Mouse (Mus musculus): Measurements from ENCODE around the gene Npcd. TPM values are rescaled to one million over a fixed set of nuclear protein-coding genes. Genes with fewer than 3 reads are reported as not detected.

Gene Npcd
- polyA plus RNA-seq, 1 experiment: 0.23 TPM

GRCm38 (mm10) chr15:79796256-79796655 lies 37.8 kb downstream of the Npcd start:
- H3K27ac ChIP-seq (ENCODE audit: insufficient read depth, low read depth, low read length): no peak overlapping the region
- 75% methylated on average over 12 of the region's 12 CpGs for WGBS
- H3K36me3 ChIP-seq (ENCODE audit: control insufficient read depth, insufficient read depth, low read length): no peaks in the 10 kb centered on the region
- H3K4me3 ChIP-seq (ENCODE audit: low read depth, low read length): no peak overlapping the region
- no peaks in the 10 kb centered on the region for H3K27me3 ChIP-seq (ENCODE audit: control insufficient read depth, insufficient read depth, low read length)
- no peaks in the 10 kb centered on the region for H3K4me1 ChIP-seq (ENCODE audit: control insufficient read depth, insufficient read depth, insufficient read length, low read length)
- TF ChIP-seq POLR2A (IDR thresholded peaks at IDR 0.05; ENCODE audit: low read depth, low read length): no peak

GRCm38 (mm10) chr15:79794173-79794572 lies 39.9 kb downstream of the Npcd start:
- no peaks in the 10 kb centered on the region for H3K27me3 ChIP-seq (ENCODE audit: control insufficient read depth, insufficient read depth, low read length)
- no peak overlapping the region for H3K4me3 ChIP-seq (ENCODE audit: low read depth, low read length)
- 20% methylated on average over 20 of the region's 20 CpGs for WGBS
- H3K4me1 ChIP-seq (ENCODE audit: control insufficient read depth, insufficient read depth, insufficient read length, low read length): no peaks in the 10 kb centered on the region
- no peak overlapping the region for H3K27ac ChIP-seq (ENCODE audit: insufficient read depth, low read depth, low read length)
- H3K36me3 ChIP-seq (ENCODE audit: control insufficient read depth, insufficient read depth, low read length): no peaks in the 10 kb centered on the region
- TF ChIP-seq CTCF (IDR thresholded peaks at IDR 0.05; ENCODE audit: extremely low read depth, insufficient read length, insufficient replicate concordance, low read depth, low read length): no peak
- no peak for TF ChIP-seq POLR2A (IDR thresholded peaks at IDR 0.05; ENCODE audit: low read depth, low read length)

- H3K36me3 ChIP-seq (ENCODE audit: control insufficient read depth, insufficient read depth, low read length): no peaks in the 10 kb centered on the region
- 85% methylated on average over 9 of the region's 9 CpGs for WGBS
- H3K4me1 ChIP-seq (ENCODE audit: control insufficient read depth, insufficient read depth, insufficient read length, low read length): no peaks in the 10 kb centered on the region
- no peak overlapping the region for H3K4me3 ChIP-seq (ENCODE audit: low read depth, low read length)
- no peak overlapping the region for H3K27ac ChIP-seq (ENCODE audit: insufficient read depth, low read depth, low read length)
- TF ChIP-seq CTCF (IDR thresholded peaks at IDR 0.05; ENCODE audit: extremely low read depth, insufficient read length, insufficient replicate concordance, low read depth, low read length): no peak
- no peak for TF ChIP-seq POLR2A (IDR thresholded peaks at IDR 0.05; ENCODE audit: low read depth, low read length)
- no peaks in the 10 kb centered on the region for H3K27me3 ChIP-seq (ENCODE audit: control insufficient read depth, insufficient read depth, low read length)
Measured at GRCm38 (mm10) chr15:79793076-79793475, 41.0 kb downstream of the Npcd start.

- H3K27ac ChIP-seq (ENCODE audit: insufficient read depth, low read depth, low read length): no peak overlapping the region
- 33% methylated on average over 19 of the region's 19 CpGs for WGBS
Measured at GRCm38 (mm10) chr15:79792455-79792854, 41.6 kb downstream of the Npcd start.

GRCm38 (mm10) chr15:79791502-79791901 lies 42.5 kb downstream of the Npcd start:
- no peaks in the 10 kb centered on the region for H3K27me3 ChIP-seq (ENCODE audit: control insufficient read depth, insufficient read depth, low read length)
- no peaks in the 10 kb centered on the region for H3K36me3 ChIP-seq (ENCODE audit: control insufficient read depth, insufficient read depth, low read length)
- H3K27ac ChIP-seq (ENCODE audit: insufficient read depth, low read depth, low read length): no peak overlapping the region
- no peak overlapping the region for H3K4me3 ChIP-seq (ENCODE audit: low read depth, low read length)
- no peak for TF ChIP-seq CTCF (IDR thresholded peaks at IDR 0.05; ENCODE audit: extremely low read depth, insufficient read length, insufficient replicate concordance, low read depth, low read length)
- no peak for TF ChIP-seq POLR2A (IDR thresholded peaks at IDR 0.05; ENCODE audit: low read depth, low read length)
- no peaks in the 10 kb centered on the region for H3K4me1 ChIP-seq (ENCODE audit: control insufficient read depth, insufficient read depth, insufficient read length, low read length)
- 5% methylated on average over 12 of the region's 12 CpGs for WGBS

More at GRCm38 (mm10) chr15:79792455-79792854, 41.6 kb downstream of the Npcd start:
- Histone ChIP-seq H3K27me3 (ENCODE audit: control insufficient read depth, insufficient read depth, low read length) (no peaks in the 10 kb centered on the region), H3K36me3 (ENCODE audit: control insufficient read depth, insufficient read depth, low read length) (no peaks in the 10 kb centered on the region), H3K4me3 (ENCODE audit: low read depth, low read length) (no peak overlapping the region), H3K4me1 (ENCODE audit: control insufficient read depth, insufficient read depth, insufficient read length, low read length) (no peaks in the 10 kb centered on the region)
- TF ChIP-seq CTCF (IDR thresholded peaks at IDR 0.05; ENCODE audit: extremely low read depth, insufficient read length, insufficient replicate concordance, low read depth, low read length): no peak
- no peak for TF ChIP-seq POLR2A (IDR thresholded peaks at IDR 0.05; ENCODE audit: low read depth, low read length)

GRCm38 (mm10) chr15:79790905-79791304 lies 43.1 kb downstream of the Npcd start:
- no peaks in the 10 kb centered on the region for H3K27me3 ChIP-seq (ENCODE audit: control insufficient read depth, insufficient read depth, low read length)
- H3K27ac ChIP-seq (ENCODE audit: insufficient read depth, low read depth, low read length): no peak overlapping the region
- TF ChIP-seq CTCF (IDR thresholded peaks at IDR 0.05; ENCODE audit: extremely low read depth, insufficient read length, insufficient replicate concordance, low read depth, low read length) (no peak), POLR2A (IDR thresholded peaks at IDR 0.05; ENCODE audit: low read depth, low read length) (no peak)
- no peaks in the 10 kb centered on the region for H3K4me1 ChIP-seq (ENCODE audit: control insufficient read depth, insufficient read depth, insufficient read length, low read length)
- WGBS: 81% methylated on average over 6 of the region's 6 CpGs
- no peak overlapping the region for H3K4me3 ChIP-seq (ENCODE audit: low read depth, low read length)
- H3K36me3 ChIP-seq (ENCODE audit: control insufficient read depth, insufficient read depth, low read length): no peaks in the 10 kb centered on the region

GRCm38 (mm10) chr15:79790111-79790510 lies 43.9 kb downstream of the Npcd start:
- TF ChIP-seq POLR2A (IDR thresholded peaks at IDR 0.05; ENCODE audit: low read depth, low read length) (no peak), CTCF (IDR thresholded peaks at IDR 0.05; ENCODE audit: extremely low read depth, insufficient read length, insufficient replicate concordance, low read depth, low read length) (no peak)
- Histone ChIP-seq H3K36me3 (ENCODE audit: control insufficient read depth, insufficient read depth, low read length) (no peaks in the 10 kb centered on the region), H3K4me1 (ENCODE audit: control insufficient read depth, insufficient read depth, insufficient read length, low read length) (no peaks in the 10 kb centered on the region), H3K4me3 (ENCODE audit: low read depth, low read length) (no peak overlapping the region), H3K27ac (ENCODE audit: insufficient read depth, low read depth, low read length) (no peak overlapping the region), H3K27me3 (ENCODE audit: control insufficient read depth, insufficient read depth, low read length) (0 out of 2 replicates have a peak, but pooled peaks cover 4% of the 10 kb centered on the region)
- 49% methylated on average over 8 of the region's 8 CpGs for WGBS

- no peak overlapping the region for H3K27ac ChIP-seq (ENCODE audit: insufficient read depth, low read depth, low read length)
- TF ChIP-seq CTCF (IDR thresholded peaks at IDR 0.05; ENCODE audit: extremely low read depth, insufficient read length, insufficient replicate concordance, low read depth, low read length) (no peak), POLR2A (IDR thresholded peaks at IDR 0.05; ENCODE audit: low read depth, low read length) (no peak)
- H3K27me3 ChIP-seq (ENCODE audit: control insufficient read depth, insufficient read depth, low read length): 0 out of 2 replicates have a peak, but pooled peaks cover 4% of the 10 kb centered on the region
- no peak overlapping the region for H3K4me3 ChIP-seq (ENCODE audit: low read depth, low read length)
- WGBS: 49% methylated on average over 8 of the region's 8 CpGs
- no peaks in the 10 kb centered on the region for H3K4me1 ChIP-seq (ENCODE audit: control insufficient read depth, insufficient read depth, insufficient read length, low read length)
- no peaks in the 10 kb centered on the region for H3K36me3 ChIP-seq (ENCODE audit: control insufficient read depth, insufficient read depth, low read length)
Measured at GRCm38 (mm10) chr15:79787815-79788214, 46.2 kb downstream of the Npcd start.
